Mouse (Mus musculus): Measurements from ENCODE around the gene Tmem30b. TPM values are rescaled to one million over a fixed set of nuclear protein-coding genes. Genes with fewer than 3 reads are reported as not detected.
A peak's percentile ranks its signal among the peaks of the same experiment; 100 is the strongest.

Tmem30b gene
- polyA plus RNA-seq, 1 experiment from 2014 or later, result 15.7 TPM

DNA sequence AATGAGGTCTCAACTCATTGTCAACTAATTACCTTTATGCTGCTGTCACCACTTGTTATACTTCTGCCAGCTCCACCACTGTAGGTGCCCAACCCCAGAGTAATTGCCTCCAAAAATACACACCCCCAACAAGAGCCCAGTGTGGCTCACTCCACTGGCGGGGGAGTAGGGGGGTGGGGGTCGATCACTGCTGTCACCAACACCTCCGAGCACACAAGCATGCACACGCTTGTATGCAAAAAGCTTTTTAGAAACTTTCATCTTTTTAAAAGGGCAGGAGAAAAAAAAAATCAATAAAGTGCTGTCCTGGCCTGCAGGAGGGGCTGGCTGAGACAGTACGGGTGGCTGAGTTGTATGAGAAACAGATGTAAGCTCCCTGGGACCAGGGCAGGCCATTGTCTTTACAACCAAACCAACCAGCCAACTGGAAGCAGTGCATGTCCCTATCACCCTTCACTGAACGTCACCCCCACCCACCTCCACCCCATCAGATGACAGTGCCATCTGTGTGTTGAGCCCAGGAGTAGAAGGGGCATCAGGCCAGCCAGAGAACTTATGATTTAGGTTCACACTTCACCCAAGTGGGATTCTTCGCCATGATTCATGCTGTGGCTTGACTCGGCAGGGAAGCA, 20.8 kb downstream of the Tmem30b start:
- no peaks in the 10 kb centered on the region for H3K36me3 ChIP-seq
- peaks cover 98% of the 10 kb centered on the region for H3K4me1 ChIP-seq
- H3K9me3 ChIP-seq (replicated peaks), result no peaks in the 10 kb centered on the region
- peak overlapping the region; percentile 82 for H3K27ac ChIP-seq
- peak; percentile 75 for DNase-seq (ENCODE audit: low spot score)
- no peak overlapping the region for H3K4me3 ChIP-seq
- H3K27me3 ChIP-seq (ENCODE audit: low read depth, poor library complexity, severe bottlenecking), result peaks cover 29% of the 10 kb centered on the region
- 20% methylated on average over 8 of the region's 8 CpGs for WGBS

DNA sequence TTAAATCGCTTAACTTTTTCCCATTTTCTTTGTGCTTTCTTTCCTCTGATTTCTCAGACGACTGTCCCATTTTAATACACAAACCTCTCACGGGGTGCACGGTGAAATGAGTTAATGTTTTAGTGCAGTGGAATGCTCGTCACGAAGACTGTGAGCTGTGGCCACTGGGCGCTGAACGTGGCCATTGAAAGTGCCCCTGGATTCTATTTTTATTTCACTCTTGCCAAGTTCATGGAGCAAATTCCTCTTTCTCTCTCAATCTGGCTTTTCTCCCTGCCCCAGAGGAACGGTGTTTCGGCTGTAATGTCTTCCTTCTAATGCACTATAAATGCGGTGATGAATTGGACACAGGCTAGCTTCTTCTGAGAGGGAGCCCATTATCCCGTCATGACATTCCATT, 23.1 kb downstream of the Tmem30b start:
- peaks cover 93% of the 10 kb centered on the region for H3K4me1 ChIP-seq
- no peak overlapping the region for H3K27ac ChIP-seq
- WGBS, result 67% methylated on average over 12 of the region's 12 CpGs
- H3K27me3 ChIP-seq (ENCODE audit: low read depth, poor library complexity, severe bottlenecking), result peaks cover 45% of the 10 kb centered on the region
- no peak for DNase-seq (ENCODE audit: low spot score)
- H3K4me3 ChIP-seq, result no peak overlapping the region
- no peaks in the 10 kb centered on the region for H3K36me3 ChIP-seq
- no peaks in the 10 kb centered on the region for H3K9me3 ChIP-seq (replicated peaks)

DNA sequence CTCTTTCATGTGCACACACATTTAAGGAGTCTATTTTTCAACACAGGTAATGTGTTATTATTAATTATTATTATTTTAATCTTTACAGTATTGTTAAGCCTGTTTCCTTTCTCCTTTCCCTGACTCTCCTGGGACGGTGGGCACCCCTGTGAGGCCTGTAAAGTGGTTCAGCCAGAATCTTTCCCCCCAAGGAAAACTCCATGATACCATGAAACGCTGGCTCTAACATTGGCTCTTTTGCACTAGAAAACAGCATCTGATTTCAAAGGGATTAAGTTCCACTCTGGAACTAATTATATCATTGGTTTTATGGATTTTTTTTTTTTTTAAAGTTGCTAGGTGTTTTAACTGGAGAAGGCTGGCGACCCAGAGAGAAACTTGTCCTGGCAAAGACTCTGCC, 24.2 kb downstream of the Tmem30b start:
- H3K4me1 ChIP-seq, result peaks cover 87% of the 10 kb centered on the region
- no peaks in the 10 kb centered on the region for H3K36me3 ChIP-seq
- H3K9me3 ChIP-seq (replicated peaks), result no peaks in the 10 kb centered on the region
- DNase-seq (ENCODE audit: low spot score), result no peak
- peak overlapping the region; percentile 83 for H3K27ac ChIP-seq
- whole genome bisulfite sequencing, result 13% methylated on average over 3 of the region's 3 CpGs
- H3K4me3 ChIP-seq, result 0 out of 2 replicates have a peak overlapping the region, but pooled peaks have one; percentile 7
- H3K27me3 ChIP-seq (ENCODE audit: low read depth, poor library complexity, severe bottlenecking), result peaks cover 40% of the 10 kb centered on the region

DNA sequence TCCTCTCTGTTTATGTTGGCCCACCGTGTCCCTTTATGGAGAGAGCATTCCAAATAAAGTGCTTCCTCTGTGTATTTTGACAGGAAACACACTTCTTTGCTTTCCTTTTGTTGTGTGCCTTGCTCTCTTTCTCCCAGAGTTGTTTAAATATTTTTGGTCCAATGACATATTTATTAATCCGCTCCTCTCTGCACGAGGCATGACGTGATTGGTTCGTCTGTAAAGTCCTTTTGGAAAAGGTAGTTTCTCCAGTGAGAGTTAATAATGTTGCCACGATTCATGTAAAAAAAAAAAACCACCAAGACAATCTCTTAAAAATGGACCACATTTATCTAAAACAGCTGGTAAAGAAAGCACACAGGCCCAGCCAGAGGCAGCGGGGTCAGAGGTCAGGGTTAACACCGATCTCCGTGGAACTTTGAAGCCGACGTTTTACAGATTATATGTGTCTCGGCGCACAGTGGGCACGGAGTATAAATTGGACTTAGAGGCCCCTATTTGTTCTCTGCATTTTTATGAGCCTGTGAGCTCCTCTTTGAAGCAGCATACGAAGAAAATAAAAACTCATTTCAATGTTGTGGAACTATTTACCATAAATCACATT, 24.9 kb downstream of the Tmem30b start:
- H3K36me3 ChIP-seq, result no peaks in the 10 kb centered on the region
- H3K4me1 ChIP-seq, result peaks cover 84% of the 10 kb centered on the region
- H3K4me3 ChIP-seq, result 0 out of 2 replicates have a peak overlapping the region, but pooled peaks have one; percentile 7
- peak; percentile 83 for DNase-seq (ENCODE audit: low spot score)
- no peaks in the 10 kb centered on the region for H3K9me3 ChIP-seq (replicated peaks)
- H3K27me3 ChIP-seq (ENCODE audit: low read depth, poor library complexity, severe bottlenecking), result peaks cover 41% of the 10 kb centered on the region
- H3K27ac ChIP-seq, result peak overlapping the region; percentile 83
- WGBS, result 15% methylated on average over 15 of the region's 15 CpGs

DNA sequence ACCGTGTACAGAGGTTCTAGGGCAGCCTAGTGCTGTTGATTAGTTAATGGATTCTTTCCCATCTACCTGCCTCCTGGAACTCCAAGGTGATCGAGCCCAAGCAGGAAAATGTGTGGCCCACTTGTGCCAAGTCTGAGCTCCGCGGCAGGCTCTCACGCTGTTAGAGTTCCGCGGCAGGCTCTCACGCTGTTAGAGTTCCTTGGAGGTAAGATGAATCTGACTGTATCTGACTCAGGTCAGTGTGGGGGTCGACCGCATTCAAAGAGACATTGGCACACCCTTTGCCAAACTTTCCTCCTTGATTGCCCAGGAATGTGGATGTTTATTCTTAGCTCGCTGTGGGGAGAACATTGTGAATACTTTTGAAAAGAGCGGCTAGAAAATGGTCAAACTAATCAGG, 28.4 kb downstream of the Tmem30b start:
- Histone ChIP-seq H3K9me3 (replicated peaks) (no peaks in the 10 kb centered on the region), H3K4me1 (peaks cover 63% of the 10 kb centered on the region), H3K27me3 (ENCODE audit: low read depth, poor library complexity, severe bottlenecking) (peaks cover 39% of the 10 kb centered on the region), H3K4me3 (no peak overlapping the region), H3K27ac (no peak overlapping the region), H3K36me3 (no peaks in the 10 kb centered on the region)
- 76% methylated on average over 12 of the region's 12 CpGs for WGBS
- DNase-seq (ENCODE audit: low spot score), result no peak

DNA sequence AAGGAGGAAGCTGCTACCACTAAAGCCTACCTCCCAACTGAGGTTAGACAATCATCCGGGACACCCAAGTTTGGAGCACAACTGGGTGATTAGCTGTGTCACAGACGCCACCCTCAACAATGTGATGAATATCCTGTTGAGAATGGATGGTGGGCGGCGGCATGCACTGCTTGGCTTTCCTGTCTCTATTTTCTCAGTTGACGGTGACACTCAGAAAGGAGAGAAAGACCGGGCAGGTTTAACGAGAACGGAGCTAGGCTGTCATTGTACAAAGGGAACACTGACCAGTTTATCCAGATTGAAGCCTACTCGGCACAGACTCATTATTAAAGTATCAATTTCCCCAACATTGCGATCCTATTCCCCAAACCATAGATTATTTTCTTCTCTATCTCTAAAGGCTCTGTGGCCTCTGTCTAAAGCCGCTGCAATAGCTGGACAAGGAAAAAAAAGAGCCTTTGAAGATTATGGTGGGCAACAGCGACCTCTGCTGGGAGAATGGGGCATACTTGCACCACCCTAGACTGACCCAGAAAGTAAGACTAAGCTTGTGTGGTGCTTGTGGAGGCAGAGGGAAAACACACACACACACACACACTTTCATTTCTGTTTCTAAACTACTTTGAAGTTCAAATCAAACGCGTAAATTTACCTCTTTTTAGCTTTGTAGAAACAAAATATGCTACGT, 29.0 kb downstream of the Tmem30b start:
- Histone ChIP-seq H3K27ac (no peak overlapping the region), H3K27me3 (ENCODE audit: low read depth, poor library complexity, severe bottlenecking) (peaks cover 45% of the 10 kb centered on the region), H3K4me3 (no peak overlapping the region), H3K36me3 (no peaks in the 10 kb centered on the region), H3K9me3 (replicated peaks) (no peaks in the 10 kb centered on the region), H3K4me1 (peaks cover 62% of the 10 kb centered on the region)
- DNase-seq (ENCODE audit: low spot score), result peak; percentile 94
- 44% methylated on average over 15 of the region's 15 CpGs for WGBS

DNA sequence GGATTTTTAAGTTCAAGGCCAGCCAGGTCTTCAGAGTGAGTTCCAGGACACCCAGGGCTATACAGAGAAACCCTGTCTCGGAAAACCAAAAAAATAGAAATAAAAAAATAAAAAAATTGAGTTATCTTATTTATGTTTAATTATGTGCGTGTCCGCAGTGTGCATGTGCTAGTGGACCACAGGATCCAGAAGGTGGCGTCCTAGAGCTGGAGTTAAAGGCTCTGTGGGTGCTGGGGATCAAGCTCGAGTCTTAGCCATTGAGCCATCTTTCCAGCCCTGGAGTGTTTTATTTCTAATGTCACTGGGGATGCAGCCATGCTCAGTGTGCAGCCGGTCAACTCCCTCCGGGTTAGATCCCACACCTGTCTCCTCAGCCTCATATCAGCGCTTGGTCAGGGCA, 29.7 kb downstream of the Tmem30b start:
- Histone ChIP-seq H3K27me3 (ENCODE audit: low read depth, poor library complexity, severe bottlenecking) (peaks cover 46% of the 10 kb centered on the region), H3K4me3 (no peak overlapping the region), H3K36me3 (no peaks in the 10 kb centered on the region), H3K27ac (no peak overlapping the region), H3K9me3 (replicated peaks) (no peaks in the 10 kb centered on the region), H3K4me1 (peaks cover 62% of the 10 kb centered on the region)
- WGBS, result 91% methylated on average over 8 of the region's 8 CpGs
- no peak for DNase-seq (ENCODE audit: low spot score)

DNA sequence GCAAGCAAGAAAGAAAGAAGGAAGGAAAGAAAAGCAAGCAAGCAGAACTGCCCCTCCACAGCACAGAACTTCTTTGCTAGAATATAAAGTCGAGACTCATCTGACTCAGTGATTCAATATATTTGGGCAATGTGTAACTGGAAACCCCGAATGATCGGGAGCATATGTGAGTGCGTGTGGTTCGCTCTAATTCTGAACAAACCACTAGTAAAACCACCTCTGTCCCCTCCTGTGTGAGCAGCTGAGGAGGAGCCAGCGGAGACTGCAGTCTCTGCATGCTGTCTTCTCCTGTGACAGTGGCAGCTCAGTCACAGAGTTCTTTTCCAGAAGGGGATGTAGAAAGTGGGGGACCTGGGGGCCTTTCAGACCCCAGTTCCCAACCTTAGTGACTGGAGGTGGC, 31.5 kb downstream of the Tmem30b start:
- Histone ChIP-seq H3K9me3 (replicated peaks) (no peaks in the 10 kb centered on the region), H3K27ac (0 out of 2 replicates have a peak overlapping the region, but pooled peaks have one; percentile 56), H3K27me3 (ENCODE audit: low read depth, poor library complexity, severe bottlenecking) (peaks cover 45% of the 10 kb centered on the region), H3K4me1 (peaks cover 59% of the 10 kb centered on the region), H3K36me3 (no peaks in the 10 kb centered on the region), H3K4me3 (no peak overlapping the region)
- no peak for DNase-seq (ENCODE audit: low spot score)
- WGBS, result 59% methylated on average over 6 of the region's 6 CpGs

DNA sequence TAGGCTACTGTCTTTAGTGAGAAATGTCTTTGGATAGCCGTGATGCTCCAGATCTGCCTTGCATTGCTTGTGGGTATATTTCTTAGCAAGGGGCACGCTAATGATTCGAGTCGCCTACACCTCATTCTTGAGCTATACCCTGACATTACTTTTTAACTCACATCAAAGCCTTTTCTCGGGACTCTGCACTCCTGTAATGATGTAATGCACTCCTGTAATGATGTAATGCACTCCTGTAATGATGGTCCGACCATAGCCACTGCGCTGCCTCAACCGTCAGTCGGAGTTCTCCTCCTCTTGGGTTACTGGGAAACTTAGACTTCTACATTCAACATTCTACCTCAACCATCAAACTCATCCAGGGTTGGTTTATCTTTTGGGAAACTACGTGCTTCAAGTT, 32.2 kb downstream of the Tmem30b start:
- no peak for DNase-seq (ENCODE audit: low spot score)
- Histone ChIP-seq H3K4me3 (no peak overlapping the region), H3K9me3 (replicated peaks) (no peaks in the 10 kb centered on the region), H3K4me1 (peaks cover 56% of the 10 kb centered on the region), H3K27me3 (ENCODE audit: low read depth, poor library complexity, severe bottlenecking) (peaks cover 39% of the 10 kb centered on the region), H3K27ac (no peak overlapping the region), H3K36me3 (no peaks in the 10 kb centered on the region)
- WGBS, result 93% methylated on average over 10 of the region's 10 CpGs

DNA sequence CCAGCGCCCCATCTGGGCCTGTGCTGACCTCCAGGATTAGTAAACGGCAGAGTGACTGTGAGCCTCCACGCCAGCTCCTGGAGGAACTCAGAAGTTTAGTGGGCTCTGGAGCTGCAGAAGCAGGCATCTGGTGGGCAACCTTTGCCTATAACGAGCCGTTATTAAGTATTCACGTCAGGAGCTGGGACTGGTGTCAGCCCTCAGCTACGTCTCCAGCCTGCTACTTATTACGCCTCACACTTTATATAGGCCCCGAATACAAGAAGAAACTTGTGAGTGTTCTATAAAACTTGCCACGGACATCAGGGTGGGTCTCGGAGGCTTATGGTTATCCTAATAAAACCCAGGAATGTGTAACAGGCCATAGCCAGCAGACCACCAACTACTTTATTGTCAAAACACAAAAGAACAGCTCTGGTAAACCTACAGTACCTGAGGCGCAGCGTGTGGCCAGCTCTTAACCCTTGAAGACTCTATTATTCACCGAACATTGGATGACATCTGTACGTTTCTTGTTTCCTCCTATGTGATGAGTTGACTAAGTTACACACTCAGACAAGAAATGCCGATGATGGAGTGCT, 34.6 kb downstream of the Tmem30b start:
- no peaks in the 10 kb centered on the region for H3K9me3 ChIP-seq (replicated peaks)
- H3K27ac ChIP-seq, result peak overlapping the region; percentile 46; the same call in 1 of the 2 replicates
- H3K36me3 ChIP-seq, result no peaks in the 10 kb centered on the region
- peaks cover 28% of the 10 kb centered on the region for H3K27me3 ChIP-seq (ENCODE audit: low read depth, poor library complexity, severe bottlenecking)
- peaks cover 52% of the 10 kb centered on the region for H3K4me1 ChIP-seq
- H3K4me3 ChIP-seq, result no peak overlapping the region
- WGBS, result 50% methylated on average over 16 of the region's 16 CpGs
- DNase-seq (ENCODE audit: low spot score), result no peak

DNA sequence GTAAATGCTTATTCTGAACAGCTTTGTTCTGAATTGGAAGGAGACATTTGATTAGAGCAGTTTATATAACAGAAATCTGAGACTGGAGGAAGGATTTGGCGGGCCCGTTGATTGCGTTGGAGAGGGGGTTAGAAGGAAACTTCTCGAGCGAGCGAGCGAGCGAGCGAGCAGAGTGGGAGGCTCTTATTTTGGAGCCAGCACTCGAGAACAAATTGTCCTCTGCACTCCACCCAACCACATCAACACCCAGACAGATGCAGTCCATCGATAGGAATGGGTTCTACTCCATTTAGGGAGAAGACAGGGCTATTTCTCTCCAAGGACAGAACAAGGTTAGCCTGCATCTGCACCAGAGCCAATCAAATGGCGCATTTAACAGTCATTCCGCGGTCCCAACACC, 39.1 kb downstream of the Tmem30b start:
- 85% methylated on average over 14 of the region's 14 CpGs for WGBS
- Histone ChIP-seq H3K9me3 (replicated peaks) (no peaks in the 10 kb centered on the region), H3K4me3 (no peak overlapping the region), H3K27ac (0 out of 2 replicates have a peak overlapping the region, but pooled peaks have one; percentile 20), H3K27me3 (ENCODE audit: low read depth, poor library complexity, severe bottlenecking) (0 out of 2 replicates have a peak, but pooled peaks cover 3% of the 10 kb centered on the region), H3K4me1 (peaks cover 41% of the 10 kb centered on the region), H3K36me3 (no peaks in the 10 kb centered on the region)
- DNase-seq (ENCODE audit: low spot score), result no peak

DNA sequence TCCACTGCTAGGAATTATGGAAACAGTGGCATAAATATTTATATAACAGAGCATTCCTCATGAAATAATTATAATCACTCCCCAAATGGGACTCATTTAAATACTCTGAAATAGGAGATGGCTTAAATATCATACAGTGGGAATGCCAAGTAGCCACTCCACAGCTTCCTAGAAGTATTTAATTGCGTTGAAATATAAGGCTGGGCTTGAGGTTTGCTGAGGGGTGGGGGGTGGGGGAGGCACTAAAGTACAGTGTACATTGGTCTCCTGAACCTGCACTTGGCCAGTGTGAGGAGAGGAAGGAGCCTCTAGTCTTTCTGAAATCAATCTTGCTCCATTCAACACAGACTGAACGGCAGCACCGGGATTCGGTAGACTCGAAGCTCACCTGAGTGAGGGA, 39.5 kb downstream of the Tmem30b start:
- Histone ChIP-seq H3K27me3 (ENCODE audit: low read depth, poor library complexity, severe bottlenecking) (0 out of 2 replicates have a peak, but pooled peaks cover 3% of the 10 kb centered on the region), H3K27ac (no peak overlapping the region), H3K9me3 (replicated peaks) (no peaks in the 10 kb centered on the region), H3K4me3 (no peak overlapping the region), H3K36me3 (no peaks in the 10 kb centered on the region), H3K4me1 (peaks cover 40% of the 10 kb centered on the region)
- 88% methylated on average over 5 of the region's 5 CpGs for WGBS
- DNase-seq (ENCODE audit: low spot score), result no peak
